Mouse (Mus musculus) MEL (cell line): ENCODE measurements around the gene Ccdc88c. TPM values are rescaled to one million over a fixed set of nuclear protein-coding genes. Genes with fewer than 3 reads are reported as not detected.

ENCODE experiments used
- DNase-seq: peaks from one replicate; pipeline ENCODE4 v3.0.0; 2011; ENCODE audit warnings: low read depth, low spot score
- H3K27ac ChIP-seq: 2 replicates; pipeline ENCODE4 v1.5.1; 2012; ENCODE audit warnings: low read depth, mild to moderate bottlenecking, control low read depth, low read length, moderate library complexity; ENCODE audit not compliant: control insufficient read depth
- H3K27me3 ChIP-seq, 2 experiments: fragments of 150-350 bp in 1 of 2; sonication (generic) in 1 of 2; 2 replicates each; pipeline ENCODE4 v1.6.1; 2012; ENCODE audit warnings: low read length in 2 of 2, mild to moderate bottlenecking in 2 of 2, improper control_type of control experiment in 1 of 2, moderate library complexity in 1 of 2; ENCODE audit not compliant: insufficient read depth in 2 of 2, control insufficient read depth in 1 of 2
- H3K36me3 ChIP-seq, 2 experiments: 2 replicates each; pipeline ENCODE4 v1.6.1; 2012 to 2014; ENCODE audit warnings: low read length in 2 of 2, improper control_type of control experiment in 1 of 2, inconsistent platforms in 1 of 2, mild to moderate bottlenecking in 1 of 2; ENCODE audit not compliant: insufficient read depth in 2 of 2, control insufficient read depth in 1 of 2
- H3K4me1 ChIP-seq, 2 experiments: fragments of 150-350 bp in 1 of 2; sonication (generic) in 1 of 2; 2 replicates each; pipeline ENCODE4 v1.6.1; 2012; ENCODE audit warnings: low read length in 2 of 2, improper control_type of control experiment in 1 of 2, mild to moderate bottlenecking in 1 of 2; ENCODE audit not compliant: insufficient read depth in 2 of 2, control insufficient read depth in 1 of 2
- H3K4me3 ChIP-seq, 2 experiments: fragments of 150-350 bp in 1 of 2; sonication (generic) in 1 of 2; 2 replicates each; pipeline ENCODE4 v1.5.1; 2012; ENCODE audit warnings: low read depth in 2 of 2, low read length in 2 of 2, mild to moderate bottlenecking in 2 of 2, moderate library complexity in 2 of 2, control low read depth in 1 of 2, improper control_type of control experiment in 1 of 2; ENCODE audit not compliant: control insufficient read depth in 1 of 2, insufficient read depth in 1 of 2
- H3K79me2 ChIP-seq: 2 replicates; pipeline ENCODE4 v1.6.1; 2012; ENCODE audit warnings: mild to moderate bottlenecking, low read length, moderate library complexity; ENCODE audit not compliant: control insufficient read depth, poor library complexity, insufficient read depth
- H3K9ac ChIP-seq: 2 replicates; pipeline ENCODE4 v1.6.1; 2012; ENCODE audit warnings: low read depth, mild to moderate bottlenecking, control low read depth, low read length, moderate library complexity; ENCODE audit not compliant: control insufficient read depth, poor library complexity, severe bottlenecking
- H3K9me3 ChIP-seq: fragments of 150-350 bp; sonication (generic); replicated peaks from 2 replicates; pipeline ENCODE4 v1.6.1; 2012; ENCODE audit warnings: mild to moderate bottlenecking, low read length, improper control_type of control experiment, moderate library complexity; ENCODE audit not compliant: insufficient read depth
- BHLHE40 ChIP-seq: IDR thresholded peaks from 2 replicates; pipeline ENCODE4 v1.6.1; 2012; ENCODE audit warnings: low read depth, mild to moderate bottlenecking, inconsistent platforms, low read length, improper control_type of control experiment, borderline replicate concordance
- CHD1 ChIP-seq: IDR thresholded peaks from 2 replicates; pipeline ENCODE4 v1.6.1; 2012; ENCODE audit warnings: low read depth, mild to moderate bottlenecking, inconsistent platforms, low read length, improper control_type of control experiment
- CHD2 ChIP-seq: IDR thresholded peaks from 2 replicates; pipeline ENCODE4 v1.6.1; 2011; ENCODE audit warnings: low read length, improper control_type of control experiment
- CTCF ChIP-seq, 3 experiments: IDR thresholded peaks in 2 of 3; conservative IDR thresholded peaks in 1 of 3; 2 replicates each; pipeline ENCODE4 v1.5.1; 2011 to 2012; ENCODE audit warnings: low read length in 3 of 3, low read depth in 2 of 3, mild to moderate bottlenecking in 2 of 3, improper control_type of control experiment in 1 of 3, inconsistent platforms in 1 of 3, mixed read lengths in 1 of 3, moderate library complexity in 1 of 3; ENCODE audit not compliant: control insufficient read depth in 1 of 3, insufficient read depth in 1 of 3, poor library complexity in 1 of 3, severe bottlenecking in 1 of 3
- EP300 ChIP-seq, 2 experiments: IDR thresholded peaks; 2 replicates each; pipeline ENCODE4 v1.6.1; 2011; ENCODE audit warnings: improper control_type of control experiment in 2 of 2, low read length in 2 of 2, low read depth in 1 of 2, mild to moderate bottlenecking in 1 of 2
- ETS1 ChIP-seq: IDR thresholded peaks from 2 replicates; pipeline ENCODE4 v1.6.1; 2012; ENCODE audit warnings: low read depth, mild to moderate bottlenecking, inconsistent platforms, low read length, improper control_type of control experiment, moderate library complexity
- HCFC1 ChIP-seq: IDR thresholded peaks from 2 replicates; pipeline ENCODE4 v1.6.1; 2012; ENCODE audit warnings: low read depth, mild to moderate bottlenecking, inconsistent platforms, low read length, improper control_type of control experiment, moderate library complexity
- MAX ChIP-seq: IDR thresholded peaks from 2 replicates; pipeline ENCODE4 v1.6.1; 2011; ENCODE audit warnings: low read length, improper control_type of control experiment
- MAZ ChIP-seq: IDR thresholded peaks from 2 replicates; pipeline ENCODE4 v1.6.1; 2012; ENCODE audit warnings: low read depth, mild to moderate bottlenecking, inconsistent platforms, low read length, improper control_type of control experiment
- MEF2A ChIP-seq: IDR thresholded peaks from 2 replicates; pipeline ENCODE4 v1.6.1; 2014; ENCODE audit warnings: low read depth, mild to moderate bottlenecking, inconsistent platforms, low read length, improper control_type of control experiment; ENCODE audit not compliant: poor library complexity, insufficient replicate concordance, severe bottlenecking; ENCODE audit errors: extremely low read depth
- MXI1 ChIP-seq: IDR thresholded peaks from 2 replicates; pipeline ENCODE4 v1.6.1; 2011; ENCODE audit warnings: mild to moderate bottlenecking, low read depth, low read length, improper control_type of control experiment
- MYB ChIP-seq: IDR thresholded peaks from 2 replicates; pipeline ENCODE4 v1.6.1; 2011; ENCODE audit warnings: mild to moderate bottlenecking, low read depth, low read length, improper control_type of control experiment
- POLR2A ChIP-seq, 2 experiments: IDR thresholded peaks; 2 replicates each; pipeline ENCODE4 v1.6.1; 2011 to 2012; ENCODE audit warnings: low read length in 2 of 2, mild to moderate bottlenecking in 2 of 2, control low read depth in 1 of 2, improper control_type of control experiment in 1 of 2, low read depth in 1 of 2, moderate library complexity in 1 of 2; ENCODE audit not compliant: control insufficient read depth in 1 of 2, insufficient read depth in 1 of 2, poor library complexity in 1 of 2
- POLR2AphosphoS5 ChIP-seq: IDR thresholded peaks from 2 replicates; pipeline ENCODE4 v1.6.1; 2012; ENCODE audit warnings: low read depth, borderline replicate concordance, mild to moderate bottlenecking, inconsistent platforms, low read length, moderate library complexity, mixed read lengths
- RAD21 ChIP-seq: IDR thresholded peaks from 2 replicates; pipeline ENCODE4 v1.6.1; 2011; ENCODE audit warnings: mild to moderate bottlenecking, low read depth, low read length, improper control_type of control experiment
- SMC3 ChIP-seq: IDR thresholded peaks from 2 replicates; pipeline ENCODE4 v1.6.1; 2011; ENCODE audit warnings: low read depth, low read length, improper control_type of control experiment
- TAL1 ChIP-seq: IDR thresholded peaks from 2 replicates; pipeline ENCODE4 v1.6.1; 2012; ENCODE audit warnings: mild to moderate bottlenecking, inconsistent platforms, low read length, moderate library complexity, mixed read lengths
- TBP ChIP-seq: IDR thresholded peaks from 2 replicates; pipeline ENCODE4 v1.8.0; 2011; ENCODE audit warnings: low read depth, low read length, improper control_type of control experiment
- TCF12 ChIP-seq: IDR thresholded peaks from 2 replicates; pipeline ENCODE4 v1.6.1; 2014; ENCODE audit warnings: low read depth, mild to moderate bottlenecking, inconsistent platforms, low read length, improper control_type of control experiment, moderate library complexity
- UBTF ChIP-seq: IDR thresholded peaks from 2 replicates; pipeline ENCODE4 v1.6.1; 2012; ENCODE audit warnings: low read depth, mild to moderate bottlenecking, inconsistent platforms, low read length, improper control_type of control experiment, moderate library complexity, borderline replicate concordance; ENCODE audit not compliant: insufficient read depth
- USF1 ChIP-seq: IDR thresholded peaks from 2 replicates; pipeline ENCODE4 v1.6.1; 2014; ENCODE audit warnings: low read depth, mild to moderate bottlenecking, inconsistent platforms, low read length, improper control_type of control experiment, moderate library complexity
- USF2 ChIP-seq, 2 experiments: IDR thresholded peaks; 2 replicates each; pipeline ENCODE4 v1.6.1; 2011 to 2012; ENCODE audit warnings: improper control_type of control experiment in 2 of 2, low read length in 2 of 2, borderline replicate concordance in 1 of 2, inconsistent platforms in 1 of 2, low read depth in 1 of 2, mild to moderate bottlenecking in 1 of 2; ENCODE audit not compliant: insufficient read depth in 1 of 2
- ZC3H11A ChIP-seq: IDR thresholded peaks from 2 replicates; pipeline ENCODE4 v1.6.1; 2012; ENCODE audit warnings: low read depth, mild to moderate bottlenecking, inconsistent platforms, low read length, improper control_type of control experiment
- polyA plus RNA-seq, 2 experiments: library from polyadenylated mRNA; stranded (reverse) in 1 of 2; unstranded in 1 of 2; fragments of >175 nt in 1 of 2; fragments of >200 nt in 1 of 2; gene quantifications; 2 replicates each; pipeline versions ENCODE4 v1.2.1 to v1.2.4; 2012; ENCODE audit warnings: low replicate concordance in 2 of 2, low read depth in 1 of 2; ENCODE audit not compliant: insufficient read length in 2 of 2, insufficient read depth in 1 of 2, missing spikeins in 1 of 2
- total RNA-seq: library from RNA; depleted of rRNA; stranded (reverse); fragments of 300-350 nt; gene quantifications from 2 replicates; pipeline ENCODE4 v1.2.3, GENCODE M21; 2012

Ccdc88c gene
- total and polyA plus RNA-seq, 3 experiments: 8.7 to 15.3 TPM; not detected in 1

DNA sequence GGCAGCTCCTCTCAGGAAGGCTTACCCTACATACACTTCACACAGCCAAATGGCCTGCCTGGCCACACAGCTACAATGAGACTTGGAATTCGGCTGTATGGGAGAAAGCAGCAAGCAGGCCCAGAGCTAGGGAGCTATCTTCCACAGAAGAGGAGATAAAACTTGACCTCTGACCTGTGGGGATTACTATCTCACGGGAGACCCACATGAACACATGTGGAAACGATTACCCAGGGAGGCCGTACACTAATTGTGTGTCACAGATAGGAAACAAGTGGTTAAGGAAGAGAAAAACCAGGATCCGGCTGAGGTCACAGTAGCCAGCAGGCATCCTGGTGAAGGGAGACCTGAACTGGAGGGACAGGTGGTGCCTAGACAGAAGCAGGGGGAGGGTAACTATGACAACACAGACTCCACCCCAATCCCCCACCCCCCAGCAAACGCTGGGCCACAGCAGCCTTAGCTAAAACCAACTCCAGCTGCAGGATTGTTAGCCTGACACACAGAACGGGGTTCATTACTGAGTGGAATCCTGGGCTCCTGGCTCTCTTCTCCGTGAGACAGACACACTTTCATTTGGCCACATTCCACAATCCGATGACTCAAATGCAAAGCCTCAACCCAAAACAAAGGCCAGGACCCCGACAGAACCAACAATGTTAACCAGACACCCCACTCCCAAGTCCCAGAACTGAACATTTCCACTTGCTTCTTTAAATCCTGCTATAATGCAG is 30.9 kb downstream of the Ccdc88c start:
- no peaks in the 10 kb centered on the region for H3K9me3 ChIP-seq
- H3K27me3 ChIP-seq: no peaks in the 10 kb centered on the region
- peaks cover 9% of the 10 kb centered on the region; the same call in 1 of the 2 replicates for H3K79me2 ChIP-seq
- peaks cover 4 to 11% of the 10 kb centered on the region in 2 experiments; a peak in 2 of 4 replicates for H3K4me1 ChIP-seq
- no peak overlapping the region for H3K4me3 ChIP-seq
- H3K9ac ChIP-seq: no peak overlapping the region
- H3K27ac ChIP-seq: no peak overlapping the region
- H3K36me3 ChIP-seq: peaks cover 0 to 2% of the 10 kb centered on the region in 2 experiments; a peak in 1 of 4 replicates
- TF ChIP-seq CHD2: no peak
- no peak for TF ChIP-seq SMC3
- no peak for TF ChIP-seq TBP
- TF ChIP-seq MAX: no peak
- TF ChIP-seq USF1: no peak
- TF ChIP-seq POLR2A (IDR thresholded peaks at IDR 0.05; ENCODE audit: control insufficient read depth in 1 of 2, insufficient read depth in 1 of 2, low read depth in 1 of 2, low read length in 2 of 2, poor library complexity in 1 of 2): no peak
- TF ChIP-seq RAD21: no peak
- no peak for TF ChIP-seq CHD1
- TF ChIP-seq UBTF: no peak
- no peak for TF ChIP-seq USF2 (IDR thresholded peaks at IDR 0.05; ENCODE audit: borderline replicate concordance in 1 of 2, insufficient read depth in 1 of 2, low read depth in 1 of 2, low read length in 2 of 2)
- TF ChIP-seq POLR2AphosphoS5: no peak
- TF ChIP-seq TAL1: no peak
- no peak for TF ChIP-seq MEF2A
- TF ChIP-seq, all 39 proteins: peak for 0
- no peak for DNase-seq

DNA sequence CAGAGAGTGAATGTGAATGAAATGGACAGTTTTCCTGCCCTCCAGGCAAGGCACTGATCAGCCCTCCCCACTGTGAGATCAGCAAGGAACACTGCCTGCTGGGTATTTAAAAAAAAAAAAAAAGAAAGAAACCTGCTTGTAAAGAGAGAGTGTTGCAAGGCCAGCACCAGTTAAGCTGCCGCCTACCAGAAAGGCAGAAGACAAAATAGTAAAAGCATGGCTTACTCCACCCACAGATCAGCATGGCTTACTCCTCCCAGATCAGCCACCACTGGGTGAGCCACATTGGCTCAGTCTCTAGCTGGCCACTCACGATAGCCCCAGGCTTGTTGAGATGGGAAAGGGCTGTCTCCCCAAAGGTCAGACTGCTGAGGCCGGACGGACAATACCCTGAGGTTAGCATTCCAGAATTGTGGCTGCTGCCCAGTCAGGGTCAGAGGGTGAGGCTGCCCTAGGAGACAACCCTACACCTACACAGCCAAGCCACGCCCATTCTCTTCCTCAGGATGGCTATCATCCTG is 32.4 kb downstream of the Ccdc88c start:
- peaks cover 9% of the 10 kb centered on the region; the same call in 1 of the 2 replicates for H3K79me2 ChIP-seq
- H3K4me3 ChIP-seq: no peak overlapping the region
- H3K27me3 ChIP-seq: no peaks in the 10 kb centered on the region
- H3K9ac ChIP-seq: no peak overlapping the region
- no peaks in the 10 kb centered on the region for H3K9me3 ChIP-seq
- H3K36me3 ChIP-seq: no peaks in the 10 kb centered on the region; a peak in 1 of 4 replicates
- H3K27ac ChIP-seq: no peak overlapping the region
- no peak for DNase-seq
- peaks cover 4 to 9% of the 10 kb centered on the region in 2 experiments; a peak in 2 of 4 replicates for H3K4me1 ChIP-seq
- TF ChIP-seq CHD1: no peak
- TF ChIP-seq TCF12: no peak
- no peak for TF ChIP-seq MAX
- TF ChIP-seq TBP: no peak
- no peak for TF ChIP-seq MAZ
- TF ChIP-seq CTCF (IDR thresholded peaks at IDR 0.05 in 2 of 3, conservative IDR thresholded peaks at IDR 0.05 in 1 of 3; ENCODE audit: control insufficient read depth in 1 of 3, insufficient read depth in 1 of 3, low read depth in 2 of 3, low read length in 3 of 3, poor library complexity in 1 of 3, severe bottlenecking in 1 of 3): no peak
- no peak for TF ChIP-seq BHLHE40
- no peak for TF ChIP-seq ZC3H11A
- TF ChIP-seq TAL1: no peak
- TF ChIP-seq MYB: no peak
- no peak for TF ChIP-seq MXI1
- TF ChIP-seq MEF2A: no peak
- no peak for TF ChIP-seq ETS1
- TF ChIP-seq HCFC1: no peak
- no peak for TF ChIP-seq EP300 (IDR thresholded peaks at IDR 0.05; ENCODE audit: low read depth in 1 of 2, low read length in 2 of 2)
- no peak for TF ChIP-seq POLR2A (IDR thresholded peaks at IDR 0.05; ENCODE audit: control insufficient read depth in 1 of 2, insufficient read depth in 1 of 2, low read depth in 1 of 2, low read length in 2 of 2, poor library complexity in 1 of 2)
- TF ChIP-seq SMC3: no peak
- no peak for TF ChIP-seq POLR2AphosphoS5
